Mouse (Mus musculus) left cerebral cortex, adult 18-20 months (tissue): ENCODE data around the gene Cacna1e. TPM values are rescaled to one million over a fixed set of nuclear protein-coding genes. Genes with fewer than 3 reads are reported as not detected.

ENCODE experiments used
- DNase-seq, 2 experiments: peaks; one replicate each; pipeline ENCODE4 v3.0.0; 2021 to 2022; ENCODE audit warnings: low spot score in 2 of 2, mixed read lengths in 1 of 2
- total RNA-seq, 2 experiments: library from RNA; stranded (reverse); gene quantifications; 2 replicates each; pipeline ENCODE4 v1.2.3; 2021

Gene Cacna1e
- total RNA-seq, 2 experiments from 2014 or later: 141 to 149 TPM

- DNase-seq: no peak
Observed at GRCm38 (mm10) chr1:154529666-154530065, 354.6 kb downstream of the Cacna1e start.

- no peak for DNase-seq
Observed at GRCm38 (mm10) chr1:154528803-154529202, 355.5 kb downstream of the Cacna1e start.

- DNase-seq: no peak
Observed at GRCm38 (mm10) chr1:154520715-154521114, 363.6 kb downstream of the Cacna1e start.

- DNase-seq: no peak
Observed at GRCm38 (mm10) chr1:154515350-154515749, 369.0 kb downstream of the Cacna1e start.

- no peak for DNase-seq
Observed at GRCm38 (mm10) chr1:154511736-154512135, 372.6 kb downstream of the Cacna1e start.

GRCm38 (mm10) chr1:154504005-154504404, 380.3 kb downstream of the Cacna1e start:
- no peak for DNase-seq

GRCm38 (mm10) chr1:154500869-154501268, 383.4 kb downstream of the Cacna1e start:
- DNase-seq: no peak

GRCm38 (mm10) chr1:154500187-154500866, 384.0 kb downstream of the Cacna1e start:
- peak; percentile 30 to 44 for DNase-seq

GRCm38 (mm10) chr1:154498821-154499220, 385.5 kb downstream of the Cacna1e start:
- peak in 1 of 2 experiments; percentile 12 for DNase-seq

- DNase-seq: no peak
Observed at GRCm38 (mm10) chr1:154491071-154491470, 393.2 kb downstream of the Cacna1e start.

GRCm38 (mm10) chr1:154476671-154477070, 407.6 kb downstream of the Cacna1e start:
- DNase-seq: peak in 1 of 2 experiments; percentile 41

- peak in 1 of 2 experiments; percentile 32 for DNase-seq
Observed at GRCm38 (mm10) chr1:154475706-154476105, 408.6 kb downstream of the Cacna1e start.

GRCm38 (mm10) chr1:154474156-154474555, 410.1 kb downstream of the Cacna1e start:
- DNase-seq: no peak

GRCm38 (mm10) chr1:154467265-154467664, 417.0 kb downstream of the Cacna1e start:
- no peak for DNase-seq

- no peak for DNase-seq
Observed at GRCm38 (mm10) chr1:154461521-154461920, 422.8 kb downstream of the Cacna1e start.

GRCm38 (mm10) chr1:154460067-154460466, 424.2 kb downstream of the Cacna1e start:
- DNase-seq: no peak

- DNase-seq: no peak
Observed at GRCm38 (mm10) chr1:154458601-154459000, 425.7 kb downstream of the Cacna1e start.

GRCm38 (mm10) chr1:154450799-154451198, 433.5 kb downstream of the Cacna1e start:
- peak in 1 of 2 experiments; percentile 34 for DNase-seq

GRCm38 (mm10) chr1:154446456-154446855, 437.8 kb downstream of the Cacna1e start:
- no peak for DNase-seq

GRCm38 (mm10) chr1:154433520-154433919, 450.8 kb downstream of the Cacna1e start:
- DNase-seq: no peak

GRCm38 (mm10) chr1:154433112-154433511, 451.2 kb downstream of the Cacna1e start:
- no peak for DNase-seq

GRCm38 (mm10) chr1:154428276-154428675, 456.0 kb downstream of the Cacna1e start:
- peak in 1 of 2 experiments; percentile 23 for DNase-seq

- DNase-seq: peak in 1 of 2 experiments; percentile 7
Observed at GRCm38 (mm10) chr1:154418278-154418677, 466.0 kb downstream of the Cacna1e start.
